Mouse (Mus musculus): ENCODE data around the gene Gm3776.

DNA sequence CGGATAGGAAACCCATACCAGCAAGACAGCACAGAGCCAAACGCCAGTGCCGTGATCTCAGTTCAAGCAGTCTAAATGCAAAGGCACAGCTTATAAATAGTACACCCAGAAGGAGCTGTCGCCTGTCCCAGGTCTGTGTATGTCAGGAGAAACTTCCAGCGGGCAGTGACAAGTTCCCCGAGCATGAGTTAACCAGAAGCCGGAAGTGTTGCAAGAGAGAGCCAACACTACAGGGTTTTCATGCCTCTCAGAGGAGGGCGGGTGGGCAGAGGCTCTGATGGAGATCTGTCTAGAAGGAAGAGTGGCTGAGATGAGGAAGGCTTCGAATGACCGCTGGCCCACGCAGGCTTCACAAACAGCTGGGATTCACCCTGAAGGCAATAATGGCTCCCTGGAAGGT lies 31.6 kb upstream of the Gm3776 start:
- TF ChIP-seq POLR2A (IDR thresholded peaks at IDR 0.05; ENCODE audit: control insufficient read depth, low read depth, low read length): no peak
- no peak for TF ChIP-seq CTCF (IDR thresholded peaks at IDR 0.05; ENCODE audit: control insufficient read depth, insufficient read depth, insufficient replicate concordance, low read depth, low read length)

Measured in testis, adult 2 months (tissue).